Mouse (Mus musculus) forebrain, embryonic 16.5 days (tissue): Measurements from ENCODE around the gene Prmt9. TPM values are rescaled to one million over a fixed set of nuclear protein-coding genes. Genes with fewer than 3 reads are reported as not detected.

ENCODE experiments used
- ATAC-seq: fragments of 200-750 bp; cut with Nextera tagmentation; 2 replicates; pipeline ENCODE4 v1.8.0; 2017; ENCODE audit warnings: mild to moderate bottlenecking, moderate library complexity
- H3K27ac ChIP-seq: fragments of 300-500 bp; sonication (generic); 2 replicates; pipeline ENCODE4 v1.5.1; 2014; ENCODE audit warnings: low read length, control low read depth
- H3K27me3 ChIP-seq: fragments of 300-500 bp; sonication (generic); replicated peaks from 2 replicates; pipeline ENCODE4 v1.6.1; 2014; ENCODE audit warnings: low read length; ENCODE audit not compliant: control insufficient read depth, insufficient read depth
- H3K36me3 ChIP-seq: fragments of 300-500 bp; sonication (generic); 2 replicates; pipeline ENCODE4 v1.6.1; 2014; ENCODE audit not compliant: control insufficient read depth, insufficient read depth
- H3K4me1 ChIP-seq: fragments of 300-500 bp; sonication (generic); replicated peaks from 2 replicates; pipeline ENCODE4 v1.6.1; 2014; ENCODE audit warnings: low read length; ENCODE audit not compliant: control insufficient read depth, insufficient read depth
- H3K4me2 ChIP-seq: fragments of 300-500 bp; sonication (generic); 2 replicates; pipeline ENCODE4 v1.6.1; 2014; ENCODE audit warnings: mild to moderate bottlenecking, low read length, control low read depth
- H3K4me3 ChIP-seq: fragments of 300-500 bp; sonication (generic); replicated peaks from 2 replicates; pipeline ENCODE4 v1.5.1; 2014; ENCODE audit warnings: mild to moderate bottlenecking, low read length, control low read depth
- H3K9ac ChIP-seq: fragments of 300-500 bp; sonication (generic); replicated peaks from 2 replicates; pipeline ENCODE4 v1.6.1; 2014; ENCODE audit warnings: low read depth, low read length, control low read depth
- H3K9me3 ChIP-seq: fragments of 300-500 bp; sonication (generic); 2 replicates; pipeline ENCODE4 v1.6.1; 2016; ENCODE audit warnings: low read length; ENCODE audit not compliant: control insufficient read depth
- WGBS: fragments of 180-500 bp; shearing (Covaris S2); extraction: QIAGEN DNeasy Blood & Tissue Kit; methylation state at CpG from one replicate; pipeline ENCODE4 v1.1.7; 2014; 5-methylcytosine and 5-hydroxymethylcytosine counted together
- polyA plus RNA-seq: library from polyadenylated mRNA; unstranded; fragments of >200 nt; fragmentation: Nextera tagmentation; extraction: Ambion mirVana; gene quantifications from 2 replicates; pipeline ENCODE4 v1.2.1, GENCODE M21; 2015

Gene Prmt9
- polyA plus RNA-seq, 1 experiment from 2014 or later, result 28.5 TPM

- Histone ChIP-seq H3K4me1 (peaks cover 10% of the 10 kb centered on the region), H3K4me3 (no peak overlapping the region), H3K27me3 (no peaks in the 10 kb centered on the region), H3K9ac (no peak overlapping the region), H3K27ac (no peak overlapping the region), H3K4me2 (no peak overlapping the region), H3K9me3 (no peaks in the 10 kb centered on the region), H3K36me3 (no peaks in the 10 kb centered on the region)
- no peak for ATAC-seq
- 92% methylated on average over 4 of the region's 4 CpGs for WGBS
Observed at GRCm38 (mm10) chr8:77545616-77546015, 3.6 kb upstream of the Prmt9 start.

- 20% methylated on average over 7 of the region's 7 CpGs for WGBS
- no peaks in the 10 kb centered on the region for H3K27me3 ChIP-seq
- peak overlapping the region; percentile 76 for H3K4me2 ChIP-seq
- H3K9me3 ChIP-seq, result no peaks in the 10 kb centered on the region
- ATAC-seq, result no peak
- peaks cover 22% of the 10 kb centered on the region for H3K36me3 ChIP-seq
- peaks cover 14% of the 10 kb centered on the region for H3K4me1 ChIP-seq
- peak overlapping the region; percentile 97 for H3K9ac ChIP-seq
- peak overlapping the region; percentile 100 for H3K4me3 ChIP-seq
- no peak overlapping the region for H3K27ac ChIP-seq
Observed at GRCm38 (mm10) chr8:77549881-77550580, 834 bp downstream of the Prmt9 start.

GRCm38 (mm10) chr8:77552491-77552890 is 3.3 kb downstream of the Prmt9 start:
- no peak for ATAC-seq
- H3K4me1 ChIP-seq, result peaks cover 14% of the 10 kb centered on the region
- H3K4me2 ChIP-seq, result no peak overlapping the region
- peaks cover 32% of the 10 kb centered on the region for H3K36me3 ChIP-seq
- no peak overlapping the region for H3K27ac ChIP-seq
- H3K9me3 ChIP-seq, result no peaks in the 10 kb centered on the region
- no peak overlapping the region for H3K9ac ChIP-seq
- H3K4me3 ChIP-seq, result no peak overlapping the region
- 97% methylated on average over 3 of the region's 3 CpGs for WGBS
- no peaks in the 10 kb centered on the region for H3K27me3 ChIP-seq

- Histone ChIP-seq H3K9me3 (no peaks in the 10 kb centered on the region), H3K27ac (no peak overlapping the region), H3K4me1 (no peaks in the 10 kb centered on the region), H3K4me2 (no peak overlapping the region), H3K9ac (no peak overlapping the region), H3K36me3 (peaks cover 38% of the 10 kb centered on the region), H3K27me3 (no peaks in the 10 kb centered on the region), H3K4me3 (no peak overlapping the region)
- ATAC-seq, result no peak
- 87% methylated on average over 3 of the region's 3 CpGs for WGBS
Observed at GRCm38 (mm10) chr8:77561441-77561840, 12.2 kb downstream of the Prmt9 start.

GRCm38 (mm10) chr8:77574229-77574628 is 25.0 kb downstream of the Prmt9 start:
- Histone ChIP-seq H3K4me1 (no peaks in the 10 kb centered on the region), H3K4me2 (no peak overlapping the region), H3K4me3 (no peak overlapping the region), H3K9ac (no peak overlapping the region), H3K27me3 (no peaks in the 10 kb centered on the region), H3K27ac (no peak overlapping the region), H3K36me3 (peaks cover 7% of the 10 kb centered on the region), H3K9me3 (no peaks in the 10 kb centered on the region)
- ATAC-seq, result no peak
- 85% methylated on average over 5 of the region's 5 CpGs for WGBS

- Histone ChIP-seq H3K9ac (no peak overlapping the region), H3K27me3 (no peaks in the 10 kb centered on the region), H3K27ac (no peak overlapping the region), H3K36me3 (peaks cover 13% of the 10 kb centered on the region), H3K9me3 (no peaks in the 10 kb centered on the region), H3K4me3 (no peak overlapping the region), H3K4me1 (no peaks in the 10 kb centered on the region), H3K4me2 (no peak overlapping the region)
- ATAC-seq, result no peak
- 92% methylated on average over 7 of the region's 7 CpGs for WGBS
Observed at GRCm38 (mm10) chr8:77577674-77578073, 28.5 kb downstream of the Prmt9 start.

- Histone ChIP-seq H3K27me3 (no peaks in the 10 kb centered on the region), H3K9me3 (no peaks in the 10 kb centered on the region), H3K4me2 (no peak overlapping the region), H3K9ac (no peak overlapping the region), H3K4me3 (no peak overlapping the region), H3K27ac (no peak overlapping the region), H3K4me1 (no peaks in the 10 kb centered on the region), H3K36me3 (peaks cover 11% of the 10 kb centered on the region)
- ATAC-seq, result no peak
- WGBS, result 86% methylated on average over 4 of the region's 4 CpGs
Observed at GRCm38 (mm10) chr8:77584174-77584573, 35.0 kb downstream of the Prmt9 start.

GRCm38 (mm10) chr8:77609621-77610020 is 60.4 kb downstream of the Prmt9 start:
- Histone ChIP-seq H3K27ac (no peak overlapping the region), H3K4me1 (peaks cover 13% of the 10 kb centered on the region), H3K36me3 (peaks cover 4% of the 10 kb centered on the region; the same call in 1 of the 2 replicates), H3K9ac (peak overlapping the region; percentile 73), H3K27me3 (no peaks in the 10 kb centered on the region), H3K9me3 (no peaks in the 10 kb centered on the region), H3K4me2 (peak overlapping the region; percentile 87), H3K4me3 (peak overlapping the region; percentile 86)
- WGBS, result 7% methylated on average over 7 of the region's 7 CpGs
- ATAC-seq, result no peak

- H3K4me2 ChIP-seq, result peak within 1 kb of the TSS; percentile 87
- H3K9me3 ChIP-seq, result no peaks in the 10 kb centered on the region
- peaks cover 13% of the 10 kb centered on the region for H3K4me1 ChIP-seq
- H3K4me3 ChIP-seq, result peak within 1 kb of the TSS; percentile 86
- peak; percentile 99 for ATAC-seq
- H3K36me3 ChIP-seq, result no peaks in the 10 kb centered on the region
- WGBS, result under 1% methylated on average over 36 of the region's 36 CpGs
- H3K27ac ChIP-seq, result peak within 1 kb of the TSS; percentile 61; the same call in 1 of the 2 replicates
- no peaks in the 10 kb centered on the region for H3K27me3 ChIP-seq
- peak within 1 kb of the TSS; percentile 73 for H3K9ac ChIP-seq
Observed at GRCm38 (mm10) chr8:77610374-77610969, 61.3 kb downstream of the Prmt9 start, which contains the start of gene Tmem184c. Gene Tmem184c (minus strand): TSS chr8:77610698.
